Mouse (Mus musculus): ENCODE data around the gene Hist1h4f.

DNA sequence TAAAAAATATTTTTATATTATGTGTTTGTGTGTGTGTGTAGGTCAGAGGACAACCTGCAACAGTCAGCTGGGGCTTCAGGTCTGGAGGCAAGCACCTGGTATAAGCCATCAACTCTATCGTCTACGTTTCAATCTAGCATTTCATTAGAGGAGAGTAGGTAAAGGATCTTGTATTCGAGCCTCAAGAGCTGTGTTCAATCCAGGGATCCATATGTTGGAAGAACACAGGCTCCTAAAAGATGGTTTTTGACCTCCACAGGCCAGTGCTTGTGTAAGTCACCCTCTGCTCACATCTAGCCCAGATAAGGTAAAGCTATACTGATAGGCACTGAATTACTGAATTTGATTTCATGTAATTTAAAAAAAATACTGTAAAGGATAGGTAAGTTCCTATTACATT lies 5.5 kb upstream of the Hist1h4f start:
- TF ChIP-seq POLR2AphosphoS2 (IDR thresholded peaks at IDR 0.05; ENCODE audit: low read length) (no peak), POLR2A (IDR thresholded peaks at IDR 0.05; ENCODE audit: control insufficient read depth in 1 of 2, insufficient read depth in 1 of 2, low read depth in 1 of 2, low read length in 2 of 2, poor library complexity in 1 of 2) (no peak), CTCF (IDR thresholded peaks at IDR 0.05 in 2 of 3, conservative IDR thresholded peaks at IDR 0.05 in 1 of 3; ENCODE audit: control insufficient read depth in 1 of 3, insufficient read depth in 1 of 3, low read depth in 2 of 3, low read length in 3 of 3, poor library complexity in 1 of 3, severe bottlenecking in 1 of 3) (no peak), GATA1 (IDR thresholded peaks at IDR 0.05; ENCODE audit: low read depth, low read length) (no peak), CHD2 (IDR thresholded peaks at IDR 0.05; ENCODE audit: low read length) (no peak), EP300 (IDR thresholded peaks at IDR 0.05; ENCODE audit: low read depth in 1 of 2, low read length in 2 of 2) (no peak), CHD1 (IDR thresholded peaks at IDR 0.05; ENCODE audit: low read depth, low read length) (no peak), NELFE (IDR thresholded peaks at IDR 0.05; ENCODE audit: low read depth, low read length) (no peak), RAD21 (IDR thresholded peaks at IDR 0.05; ENCODE audit: low read depth, low read length) (no peak), E2F4 (IDR thresholded peaks at IDR 0.05; ENCODE audit: borderline replicate concordance, low read depth, low read length) (no peak), ELF1 (IDR thresholded peaks at IDR 0.05; ENCODE audit: low read depth, low read length) (no peak), TBP (IDR thresholded peaks at IDR 0.05; ENCODE audit: low read depth, low read length) (no peak), MAFK (IDR thresholded peaks at IDR 0.05; ENCODE audit: borderline replicate concordance, low read depth, low read length) (no peak), ZC3H11A (IDR thresholded peaks at IDR 0.05; ENCODE audit: low read depth, low read length) (no peak)

Measured in MEL (cell line).